Mouse (Mus musculus) heart, postnatal 36 days (tissue): ENCODE data around the gene Kcnk15. TPM values are rescaled to one million over a fixed set of nuclear protein-coding genes. Genes with fewer than 3 reads are reported as not detected.
A peak's percentile ranks its signal among the peaks of the same experiment; 100 is the strongest.

Source experiments
- DNase-seq, 2 experiments: peaks; one replicate each; pipeline ENCODE4 v3.0.0; 2021 to 2022
- intact Hi-C: fragments of 180-260 bp; cut with DNase I; formaldehyde crosslinking; loops from one replicate; pipeline ENCODE4 v1.15.1; 2025
- total RNA-seq, 2 experiments: library from RNA; stranded (reverse); gene quantifications; 2 replicates each; pipeline ENCODE4 v1.2.3; 2021

The Kcnk15 gene
- total RNA-seq, 2 experiments from 2014 or later: not detected

GRCm38 (mm10) chr2:163871906-163872305 is 18.5 kb downstream of the Kcnk15 start:
- intact Hi-C loops: no loop called here
- DNase-seq: no peak

- intact Hi-C loops: no loop called here
- no peak for DNase-seq
Measured at GRCm38 (mm10) chr2:163874877-163875276, 21.4 kb downstream of the Kcnk15 start.

- DNase-seq: no peak
- intact Hi-C loops: no loop called here
Measured at GRCm38 (mm10) chr2:163875484-163875883, 22.0 kb downstream of the Kcnk15 start.

- no peak for DNase-seq
- intact Hi-C loops: no loop called here
Measured at GRCm38 (mm10) chr2:163876830-163877498, 23.5 kb downstream of the Kcnk15 start.

GRCm38 (mm10) chr2:163880891-163881290 is 27.4 kb downstream of the Kcnk15 start:
- intact Hi-C loops: no loop called here
- DNase-seq: no peak

- no peak for DNase-seq
- intact Hi-C loops: no loop called here
Measured at GRCm38 (mm10) chr2:163882859-163883652, 29.6 kb downstream of the Kcnk15 start.

- DNase-seq: peak in 1 of 2 experiments; percentile 27
- intact Hi-C loops: no loop called here
Measured at GRCm38 (mm10) chr2:163889411-163889810, 36.0 kb downstream of the Kcnk15 start.

- intact Hi-C loops: no loop called here
- DNase-seq: no peak
Measured at GRCm38 (mm10) chr2:163890586-163890985, 37.1 kb downstream of the Kcnk15 start.

GRCm38 (mm10) chr2:163891271-163891670 is 37.8 kb downstream of the Kcnk15 start:
- DNase-seq: no peak
- intact Hi-C loops: no loop called here

GRCm38 (mm10) chr2:163893446-163894370 is 40.3 kb downstream of the Kcnk15 start:
- no peak for DNase-seq
- intact Hi-C loops: no loop called here

- intact Hi-C loops: no loop called here
- no peak for DNase-seq
Measured at GRCm38 (mm10) chr2:163895156-163895555, 41.7 kb downstream of the Kcnk15 start.

GRCm38 (mm10) chr2:163897026-163897425 is 43.6 kb downstream of the Kcnk15 start:
- DNase-seq: no peak
- intact Hi-C loops: no loop called here

GRCm38 (mm10) chr2:163897988-163898535 is 44.6 kb downstream of the Kcnk15 start:
- DNase-seq: no peak
- intact Hi-C loops: no loop called here

GRCm38 (mm10) chr2:163899910-163900411 is 46.5 kb downstream of the Kcnk15 start:
- DNase-seq: no peak
- intact Hi-C loops: no loop called here

- intact Hi-C loops: no loop called here
Measured at GRCm38 (mm10) chr2:163901043-163901442, 47.6 kb downstream of the Kcnk15 start.

GRCm38 (mm10) chr2:163902448-163902847 is 49.0 kb downstream of the Kcnk15 start:
- intact Hi-C loops: no loop called here
- no peak for DNase-seq

More at GRCm38 (mm10) chr2:163901043-163901442, 47.6 kb downstream of the Kcnk15 start:
- DNase-seq: no peak

- intact Hi-C loops: no loop called here
- no peak for DNase-seq
Measured at GRCm38 (mm10) chr2:163903461-163903860, 50.0 kb downstream of the Kcnk15 start.

- no peak for DNase-seq
- intact Hi-C loops: no loop called here
Measured at GRCm38 (mm10) chr2:163904323-163904722, 50.9 kb downstream of the Kcnk15 start.

GRCm38 (mm10) chr2:163907131-163907530 is 53.7 kb downstream of the Kcnk15 start:
- no peak for DNase-seq
- intact Hi-C loops: no loop called here
